Mouse (Mus musculus) heart, embryonic 14.5 days (tissue): ENCODE data around the gene Mgll. TPM values are rescaled to one million over a fixed set of nuclear protein-coding genes. Genes with fewer than 3 reads are reported as not detected.

Experiments used
- ATAC-seq: fragments of 200-750 bp; cut with Nextera tagmentation; 2 replicates; pipeline ENCODE4 v1.8.0; 2017; ENCODE audit warnings: low read depth, moderate TSS enrichment; ENCODE audit not compliant: insufficient number of reproducible peaks, insufficient read depth, low FRiP score
- H3K27ac ChIP-seq, 2 experiments: fragments of 200-500 bp in 1 of 2; fragments of 300-500 bp in 1 of 2; sonication (generic) in 1 of 2; replicated peaks in 1 of 2; 2 replicates each; pipeline ENCODE4 v1.5.1; 2012 to 2014; ENCODE audit warnings: low read depth in 2 of 2, low read length in 2 of 2, control low read depth in 1 of 2, mild to moderate bottlenecking in 1 of 2, mixed read lengths in 1 of 2; ENCODE audit not compliant: control insufficient read depth in 1 of 2, insufficient read depth in 1 of 2
- H3K27me3 ChIP-seq: fragments of 300-500 bp; sonication (generic); 2 replicates; pipeline ENCODE4 v1.6.1; 2014; ENCODE audit warnings: mild to moderate bottlenecking, low read length, control low read depth; ENCODE audit not compliant: control insufficient read depth, insufficient read depth
- H3K36me3 ChIP-seq: fragments of 300-500 bp; sonication (generic); 2 replicates; pipeline ENCODE4 v1.6.1; 2014; ENCODE audit warnings: mild to moderate bottlenecking, control low read depth, low read length, mixed read lengths; ENCODE audit not compliant: control insufficient read depth, insufficient read depth
- H3K4me1 ChIP-seq, 2 experiments: fragments of 200-500 bp in 1 of 2; fragments of 300-500 bp in 1 of 2; sonication (generic) in 1 of 2; 2 replicates each; pipeline ENCODE4 v1.6.1; 2012 to 2014; ENCODE audit warnings: low read length in 2 of 2, control low read depth in 1 of 2, mixed read lengths in 1 of 2; ENCODE audit not compliant: control insufficient read depth in 2 of 2, insufficient read depth in 2 of 2
- H3K4me2 ChIP-seq: fragments of 300-500 bp; sonication (generic); 2 replicates; pipeline ENCODE4 v1.6.1; 2014; ENCODE audit warnings: mild to moderate bottlenecking, low read length
- H3K4me3 ChIP-seq, 2 experiments: fragments of 200-500 bp in 1 of 2; fragments of 300-500 bp in 1 of 2; sonication (generic) in 1 of 2; 2 replicates each; pipeline ENCODE4 v1.5.1; 2012 to 2014; ENCODE audit warnings: low read length in 2 of 2, mild to moderate bottlenecking in 2 of 2, control low read depth in 1 of 2, low read depth in 1 of 2, moderate library complexity in 1 of 2; ENCODE audit not compliant: control insufficient read depth in 1 of 2, insufficient read depth in 1 of 2
- H3K9ac ChIP-seq: fragments of 300-500 bp; sonication (generic); 2 replicates; pipeline ENCODE4 v1.6.1; 2014; ENCODE audit warnings: mild to moderate bottlenecking, low read length
- H3K9me3 ChIP-seq: fragments of 300-500 bp; sonication (generic); 2 replicates; pipeline ENCODE4 v1.6.1; 2016; ENCODE audit warnings: low read length, control low read depth; ENCODE audit not compliant: control insufficient read depth
- WGBS: fragments of 180-500 bp; shearing (Covaris S2); extraction: QIAGEN DNeasy Blood & Tissue Kit; methylation state at CpG from one replicate; pipeline ENCODE4 v1.1.7; 2014; 5-methylcytosine and 5-hydroxymethylcytosine counted together
- polyA plus RNA-seq: library from polyadenylated mRNA; unstranded; fragments of >200 nt; fragmentation: Nextera tagmentation; extraction: Ambion mirVana; gene quantifications from 2 replicates; pipeline ENCODE4 v1.2.1, GENCODE M21; 2014

Gene Mgll
- polyA plus RNA-seq, 1 experiment from 2014 or later: 28.7 TPM

- WGBS: 77% methylated on average over 17 of the region's 17 CpGs
- Histone ChIP-seq H3K27me3 (no peaks in the 10 kb centered on the region), H3K27ac (no peak overlapping the region), H3K9ac (no peak overlapping the region), H3K4me1 (peaks cover 42 to 51% of the 10 kb centered on the region in 2 experiments), H3K36me3 (no peaks in the 10 kb centered on the region), H3K4me3 (no peak overlapping the region), H3K4me2 (no peak overlapping the region), H3K9me3 (no peaks in the 10 kb centered on the region)
- ATAC-seq: no peak
Measured at GRCm38 (mm10) chr6:88760935-88761635, 36.9 kb downstream of the Mgll start.

DNA sequence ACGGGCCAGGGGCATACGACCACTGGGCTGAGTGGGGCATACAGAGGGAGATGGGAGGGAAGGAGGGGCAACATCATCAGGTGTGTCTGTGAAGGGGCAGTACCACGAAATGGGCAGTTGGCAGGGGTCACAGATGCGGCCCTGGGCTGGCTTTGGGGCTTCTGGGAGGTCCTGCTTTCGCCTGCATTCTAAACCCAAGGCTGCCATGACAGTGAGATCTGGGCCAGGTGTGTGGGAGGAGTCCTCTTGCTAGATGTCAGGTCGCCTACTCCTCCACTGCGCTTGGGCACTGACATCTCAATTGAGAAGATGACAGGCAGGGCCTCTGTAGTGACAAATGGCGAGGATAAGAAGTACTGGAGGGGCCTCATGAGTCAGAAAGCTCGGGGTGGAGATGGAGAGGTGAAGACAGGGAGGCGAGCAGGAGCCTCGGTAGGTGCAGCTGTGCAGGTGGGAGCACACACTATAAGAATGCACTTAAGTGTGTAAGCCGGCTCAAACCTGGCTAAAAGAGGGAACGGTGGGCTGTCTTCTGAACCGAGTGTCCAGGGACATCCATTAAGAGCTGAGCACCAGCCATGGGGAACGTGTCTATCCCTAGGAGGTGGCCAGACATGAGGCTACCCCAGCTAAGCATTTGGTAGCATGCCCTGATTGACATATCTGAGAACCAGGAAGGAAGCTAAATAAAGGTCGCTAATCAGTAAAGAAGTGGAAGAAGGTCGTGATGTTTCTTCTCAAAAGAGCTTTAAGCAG, 37.6 kb downstream of the Mgll start:
- Histone ChIP-seq H3K9me3 (no peaks in the 10 kb centered on the region), H3K4me1 (peaks cover 48 to 57% of the 10 kb centered on the region in 2 experiments), H3K4me2 (peak overlapping the region; percentile 29; the same call in 1 of the 2 replicates), H3K9ac (no peak overlapping the region), H3K27ac (peak overlapping the region in 1 of 2 experiments; percentile 35; a peak in 1 of 4 replicates), H3K4me3 (no peak overlapping the region), H3K27me3 (no peaks in the 10 kb centered on the region), H3K36me3 (no peaks in the 10 kb centered on the region)
- no peak for ATAC-seq
- WGBS: 46% methylated on average over 17 of the region's 17 CpGs

GRCm38 (mm10) chr6:88762440-88763196, 38.4 kb downstream of the Mgll start:
- no peaks in the 10 kb centered on the region for H3K36me3 ChIP-seq
- peaks cover 52 to 62% of the 10 kb centered on the region in 2 experiments for H3K4me1 ChIP-seq
- 53% methylated on average over 13 of the region's 13 CpGs for WGBS
- H3K27ac ChIP-seq: peak overlapping the region in 1 of 2 experiments; percentile 56; a peak in 2 of 4 replicates
- no peaks in the 10 kb centered on the region for H3K9me3 ChIP-seq
- H3K9ac ChIP-seq: no peak overlapping the region; the same call in 1 of the 2 replicates
- no peaks in the 10 kb centered on the region for H3K27me3 ChIP-seq
- peak; percentile 50 for ATAC-seq
- no peak overlapping the region for H3K4me3 ChIP-seq
- H3K4me2 ChIP-seq: peak overlapping the region; percentile 29

DNA sequence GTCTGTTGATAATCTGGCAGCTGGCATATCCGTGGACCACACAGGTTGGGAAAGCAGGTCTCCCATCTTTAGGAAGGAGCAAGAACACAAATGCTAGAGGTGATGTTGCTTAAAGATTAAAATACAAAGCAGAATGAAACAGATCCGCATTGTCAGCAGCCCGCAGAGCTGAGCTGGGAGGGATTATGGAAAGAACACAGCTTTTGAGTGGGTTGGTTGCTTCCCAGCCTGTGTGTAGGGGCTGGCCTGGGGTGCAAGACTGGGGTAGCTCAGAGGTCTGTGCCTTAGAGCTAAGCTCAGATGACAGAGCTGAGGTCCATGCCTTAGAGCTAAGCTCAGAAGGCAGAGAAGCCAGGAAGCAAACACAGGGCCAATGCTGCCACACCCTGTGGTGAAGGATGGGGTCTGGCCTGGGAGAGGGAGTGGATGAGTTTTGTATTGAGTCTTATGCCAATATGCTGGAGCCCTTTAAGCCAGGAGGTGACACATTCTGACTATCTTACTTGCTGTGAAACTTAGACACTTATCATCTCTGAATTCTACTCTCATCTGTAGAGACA, 39.4 kb downstream of the Mgll start:
- Histone ChIP-seq H3K4me2 (no peak overlapping the region), H3K9me3 (no peaks in the 10 kb centered on the region), H3K36me3 (no peaks in the 10 kb centered on the region), H3K4me3 (no peak overlapping the region), H3K9ac (no peak overlapping the region), H3K27ac (no peak overlapping the region), H3K4me1 (peaks cover 43 to 55% of the 10 kb centered on the region in 2 experiments), H3K27me3 (no peaks in the 10 kb centered on the region)
- 91% methylated on average over 3 of the region's 3 CpGs for WGBS
- ATAC-seq: no peak

- Histone ChIP-seq H3K4me2 (no peak overlapping the region), H3K4me1 (peaks cover 38 to 48% of the 10 kb centered on the region in 2 experiments), H3K9ac (no peak overlapping the region), H3K9me3 (no peaks in the 10 kb centered on the region), H3K4me3 (no peak overlapping the region), H3K36me3 (no peaks in the 10 kb centered on the region), H3K27me3 (no peaks in the 10 kb centered on the region), H3K27ac (no peak overlapping the region)
- no peak for ATAC-seq
- 75% methylated on average over 4 of the region's 4 CpGs for WGBS
Measured at GRCm38 (mm10) chr6:88764281-88764680, 40.1 kb downstream of the Mgll start.

GRCm38 (mm10) chr6:88767740-88768139, 43.5 kb downstream of the Mgll start:
- H3K9me3 ChIP-seq: no peaks in the 10 kb centered on the region
- H3K4me2 ChIP-seq: no peak overlapping the region
- WGBS: 66% methylated on average over 4 of the region's 4 CpGs
- H3K27ac ChIP-seq: no peak overlapping the region
- no peak for ATAC-seq
- no peak overlapping the region for H3K4me3 ChIP-seq
- H3K4me1 ChIP-seq: peaks cover 16 to 21% of the 10 kb centered on the region in 2 experiments
- H3K27me3 ChIP-seq: no peaks in the 10 kb centered on the region
- no peaks in the 10 kb centered on the region for H3K36me3 ChIP-seq
- H3K9ac ChIP-seq: no peak overlapping the region

DNA sequence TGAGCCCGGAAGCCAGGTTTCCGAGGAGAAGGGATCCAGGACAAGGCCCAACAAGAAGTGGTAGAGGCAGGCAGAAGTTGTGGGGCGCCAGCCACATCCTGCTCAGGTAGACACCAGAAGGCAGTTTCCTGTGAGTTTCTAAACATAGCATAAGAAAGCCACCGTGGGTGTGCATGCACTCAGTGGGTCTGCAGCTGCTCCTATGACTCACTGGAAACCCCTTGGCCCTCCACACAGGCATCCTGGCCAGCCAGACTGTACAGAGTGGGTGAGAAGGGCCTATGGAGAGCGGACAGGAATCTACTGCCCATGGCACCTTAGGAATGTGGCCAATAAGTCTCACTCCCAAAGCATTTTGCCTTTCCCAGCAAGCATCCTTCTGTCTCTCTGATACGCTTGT, 45.5 kb downstream of the Mgll start:
- Histone ChIP-seq H3K4me1 (peaks cover 13 to 15% of the 10 kb centered on the region in 2 experiments), H3K4me2 (no peak overlapping the region), H3K9me3 (no peaks in the 10 kb centered on the region), H3K27ac (no peak overlapping the region), H3K36me3 (no peaks in the 10 kb centered on the region), H3K27me3 (no peaks in the 10 kb centered on the region), H3K9ac (no peak overlapping the region), H3K4me3 (no peak overlapping the region)
- 68% methylated on average over 6 of the region's 6 CpGs for WGBS
- no peak for ATAC-seq
